Mouse (Mus musculus): ENCODE data around the gene Eif2ak1.

- no peak for TF ChIP-seq CTCF (IDR thresholded peaks at IDR 0.05; ENCODE audit: low read depth, low read length)
- no peak for TF ChIP-seq POLR2A (IDR thresholded peaks at IDR 0.05; ENCODE audit: extremely low read depth, insufficient read depth, low read length)
Measured at GRCm38 (mm10) chr5:143906429-143906828, 88.8 kb downstream of the Eif2ak1 start.

Data from liver, adult 2 months (tissue).